Mouse (Mus musculus): Measurements from ENCODE around the gene Olfr554. TPM values are rescaled to one million over a fixed set of nuclear protein-coding genes. Genes with fewer than 3 reads are reported as not detected.
"Not testable (repeated sequence)": the region's sequence is repeated elsewhere in the genome, so short reads cannot be mapped to it uniquely, and the experiment has no call there.

Olfr554 gene
- polyA plus RNA-seq, 2 experiments, result not detected

- Histone ChIP-seq H3K4me1 (ENCODE audit: control insufficient read depth, insufficient read depth, low read length) (no peaks in the 10 kb centered on the region), H3K27me3 (ENCODE audit: control insufficient read depth, insufficient read depth, low read length) (no peaks in the 10 kb centered on the region), H3K27ac (replicated peaks; ENCODE audit: low read depth, low read length) (no peak overlapping the region), H3K4me3 (replicated peaks; ENCODE audit: low read length) (no peak overlapping the region), H3K9me3 (ENCODE audit: control insufficient read depth, low read length) (no peaks in the 10 kb centered on the region), H3K9ac (ENCODE audit: low read depth, low read length, severe bottlenecking) (no peak overlapping the region), H3K4me2 (replicated peaks; ENCODE audit: low read depth, low read length, severe bottlenecking) (no peak overlapping the region), H3K36me3 (ENCODE audit: control insufficient read depth, insufficient read depth, low read length) (no peaks in the 10 kb centered on the region)
- no peak for DNase-seq (ENCODE audit: low spot score)
- ATAC-seq (ENCODE audit: low FRiP score, low read depth), result no peak
- TF ChIP-seq POLR2A (IDR thresholded peaks at IDR 0.05; ENCODE audit: borderline replicate concordance, extremely low read depth, insufficient read depth, insufficient read length), result no peak
- 33% methylated on average over 3 of the region's 3 CpGs for WGBS
These were observed 1.6 kb upstream of the Olfr554 start for GRCm38 (mm10) chr7:102636665-102637064.

- H3K4me1 ChIP-seq (ENCODE audit: control insufficient read depth, insufficient read depth, low read length); H3K9me3 ChIP-seq (ENCODE audit: control insufficient read depth, low read length); H3K4me2 ChIP-seq (replicated peaks; ENCODE audit: low read depth, low read length, severe bottlenecking); DNase-seq (ENCODE audit: low spot score); ATAC-seq (ENCODE audit: low FRiP score, low read depth); H3K4me3 ChIP-seq (replicated peaks; ENCODE audit: low read length); H3K36me3 ChIP-seq (ENCODE audit: control insufficient read depth, insufficient read depth, low read length); H3K27me3 ChIP-seq (ENCODE audit: control insufficient read depth, insufficient read depth, low read length); H3K27ac ChIP-seq (replicated peaks; ENCODE audit: low read depth, low read length); H3K9ac ChIP-seq (ENCODE audit: low read depth, low read length, severe bottlenecking): not testable (repeated sequence)
- WGBS, result 75% methylated on average over 3 of the region's 4 CpGs
These were observed 6.7 kb downstream of the Olfr554 start for GRCm38 (mm10) chr7:102644945-102645344.

DNA sequence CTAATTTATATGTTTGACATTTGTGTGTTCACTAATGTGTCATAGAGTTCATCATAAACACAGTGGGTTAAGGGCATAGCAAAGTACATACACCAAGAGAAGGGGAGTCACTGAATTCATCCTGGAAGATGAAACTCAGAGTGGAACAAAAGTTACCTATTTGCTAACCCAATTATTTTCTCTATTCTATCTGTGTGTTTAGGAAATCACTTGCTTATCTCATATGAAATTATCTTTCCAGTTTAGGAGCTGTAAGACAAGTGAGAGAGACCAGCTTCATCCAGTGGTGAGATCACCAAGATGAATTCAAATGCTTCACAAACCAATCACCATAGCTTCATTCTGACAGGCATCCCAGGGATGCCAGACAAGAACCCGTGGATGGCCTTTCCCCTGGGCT, 20.3 kb downstream of the Olfr554 start, which contains the start of gene Olfr555:
Gene Olfr555 (plus strand): TSS at position 301 of the 400 bp plus-strand sequence.
- no peak for ATAC-seq (ENCODE audit: low FRiP score, low read depth)
- 65% methylated on average over 1 of the region's 1 CpGs for WGBS
- Histone ChIP-seq H3K27me3 (ENCODE audit: control insufficient read depth, insufficient read depth, low read length) (no peaks in the 10 kb centered on the region), H3K4me1 (ENCODE audit: control insufficient read depth, insufficient read depth, low read length) (no peaks in the 10 kb centered on the region), H3K9ac (ENCODE audit: low read depth, low read length, severe bottlenecking) (no peak within 1 kb of the TSS), H3K36me3 (ENCODE audit: control insufficient read depth, insufficient read depth, low read length) (no peaks in the 10 kb centered on the region), H3K4me3 (replicated peaks; ENCODE audit: low read length) (no peak within 1 kb of the TSS), H3K27ac (replicated peaks; ENCODE audit: low read depth, low read length) (no peak within 1 kb of the TSS), H3K4me2 (replicated peaks; ENCODE audit: low read depth, low read length, severe bottlenecking) (no peak within 1 kb of the TSS), H3K9me3 (ENCODE audit: control insufficient read depth, low read length) (no peaks in the 10 kb centered on the region)
- no peak for DNase-seq (ENCODE audit: low spot score)
- no peak for TF ChIP-seq POLR2A (IDR thresholded peaks at IDR 0.05; ENCODE audit: borderline replicate concordance, extremely low read depth, insufficient read depth, insufficient read length)

DNA sequence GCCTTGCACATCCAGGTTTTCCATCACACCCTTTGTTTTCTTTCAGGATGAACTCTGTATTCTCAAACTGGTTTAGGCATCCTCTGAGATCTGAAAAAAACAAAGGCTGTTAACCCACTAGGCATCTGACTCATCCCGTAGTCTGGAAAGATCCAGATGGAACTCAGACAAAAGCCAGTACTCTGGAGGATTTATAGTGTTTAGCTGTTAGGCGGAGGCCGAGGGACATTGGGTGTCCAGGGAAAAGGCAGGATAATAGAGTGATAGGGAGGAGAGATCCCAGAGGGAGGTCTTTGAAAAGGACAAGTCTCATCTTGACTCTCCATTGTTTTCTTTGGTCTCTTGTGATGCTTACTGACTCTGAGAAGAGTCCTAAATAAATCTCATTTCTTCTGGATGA, 26.4 kb downstream of the Olfr554 start, which contains the start of gene Olfr556:
Gene Olfr556 (plus strand): TSS at position 301 of the 400 bp plus-strand sequence.
- H3K9ac ChIP-seq (ENCODE audit: low read depth, low read length, severe bottlenecking), result no peak within 1 kb of the TSS
- no peak within 1 kb of the TSS for H3K4me2 ChIP-seq (replicated peaks; ENCODE audit: low read depth, low read length, severe bottlenecking)
- no peaks in the 10 kb centered on the region for H3K9me3 ChIP-seq (ENCODE audit: control insufficient read depth, low read length)
- no peak within 1 kb of the TSS for H3K4me3 ChIP-seq (replicated peaks; ENCODE audit: low read length)
- H3K4me1 ChIP-seq (ENCODE audit: control insufficient read depth, insufficient read depth, low read length), result no peaks in the 10 kb centered on the region
- no peaks in the 10 kb centered on the region for H3K27me3 ChIP-seq (ENCODE audit: control insufficient read depth, insufficient read depth, low read length)
- no peak within 1 kb of the TSS for H3K27ac ChIP-seq (replicated peaks; ENCODE audit: low read depth, low read length)
- no peaks in the 10 kb centered on the region for H3K36me3 ChIP-seq (ENCODE audit: control insufficient read depth, insufficient read depth, low read length)
- DNase-seq (ENCODE audit: low spot score), result no peak
- TF ChIP-seq POLR2A (IDR thresholded peaks at IDR 0.05; ENCODE audit: borderline replicate concordance, extremely low read depth, insufficient read depth, insufficient read length), result no peak
- no peak for ATAC-seq (ENCODE audit: low FRiP score, low read depth)
- WGBS, result 65% methylated on average over 3 of the region's 3 CpGs

DNA sequence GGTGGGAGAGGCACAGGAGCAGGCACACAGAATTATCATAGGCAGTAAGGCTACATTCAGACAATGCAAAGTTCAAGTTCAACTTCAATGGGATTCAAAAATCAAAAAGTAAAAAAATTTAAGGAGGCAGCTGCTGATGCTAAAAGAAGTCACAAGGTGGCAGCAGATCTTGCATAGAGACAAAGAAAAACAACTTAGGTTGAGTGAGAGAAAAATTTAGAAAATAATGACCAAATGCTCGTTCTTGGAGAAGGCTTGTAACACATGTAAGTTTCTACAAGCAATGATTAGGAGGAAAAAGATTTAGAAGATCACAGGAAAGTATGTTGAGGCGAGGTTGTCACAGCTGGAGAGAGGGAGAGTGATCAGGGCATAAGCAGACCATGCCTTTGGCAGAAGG, 27.1 kb downstream of the Olfr554 start:
- ATAC-seq (ENCODE audit: low FRiP score, low read depth), result no peak

GRCm38 (mm10) chr7:102676225-102676624, 38.0 kb downstream of the Olfr554 start:
- H3K27me3 ChIP-seq (ENCODE audit: control insufficient read depth, insufficient read depth, low read length), result no peaks in the 10 kb centered on the region
- ATAC-seq (ENCODE audit: low FRiP score, low read depth) (no peak), DNase-seq (ENCODE audit: low spot score) (no peak)
- no peaks in the 10 kb centered on the region for H3K9me3 ChIP-seq (ENCODE audit: control insufficient read depth, low read length)
- H3K9ac ChIP-seq (ENCODE audit: low read depth, low read length, severe bottlenecking), result no peak overlapping the region
- no peak for TF ChIP-seq POLR2A (IDR thresholded peaks at IDR 0.05; ENCODE audit: borderline replicate concordance, extremely low read depth, insufficient read depth, insufficient read length)
- 82% methylated on average over 2 of the region's 2 CpGs for WGBS
- no peak overlapping the region for H3K27ac ChIP-seq (replicated peaks; ENCODE audit: low read depth, low read length)
- no peaks in the 10 kb centered on the region for H3K4me1 ChIP-seq (ENCODE audit: control insufficient read depth, insufficient read depth, low read length)
- no peak overlapping the region for H3K4me3 ChIP-seq (replicated peaks; ENCODE audit: low read length)
- H3K36me3 ChIP-seq (ENCODE audit: control insufficient read depth, insufficient read depth, low read length), result 0 out of 2 replicates have a peak, but pooled peaks cover 3% of the 10 kb centered on the region
- no peak overlapping the region for H3K4me2 ChIP-seq (replicated peaks; ENCODE audit: low read depth, low read length, severe bottlenecking)

More for the DNA sequence above, 27.1 kb downstream of the Olfr554 start:
- no peaks in the 10 kb centered on the region for H3K9me3 ChIP-seq (ENCODE audit: control insufficient read depth, low read length)
- no peak overlapping the region for H3K4me3 ChIP-seq (replicated peaks; ENCODE audit: low read length)
- H3K4me1 ChIP-seq (ENCODE audit: control insufficient read depth, insufficient read depth, low read length), result no peaks in the 10 kb centered on the region
- WGBS, result 30% methylated on average over 2 of the region's 2 CpGs
- no peak overlapping the region for H3K27ac ChIP-seq (replicated peaks; ENCODE audit: low read depth, low read length)
- peak; percentile 17 for DNase-seq (ENCODE audit: low spot score)
- no peaks in the 10 kb centered on the region for H3K36me3 ChIP-seq (ENCODE audit: control insufficient read depth, insufficient read depth, low read length)
- H3K9ac ChIP-seq (ENCODE audit: low read depth, low read length, severe bottlenecking), result no peak overlapping the region
- H3K27me3 ChIP-seq (ENCODE audit: control insufficient read depth, insufficient read depth, low read length), result no peaks in the 10 kb centered on the region
- TF ChIP-seq POLR2A (IDR thresholded peaks at IDR 0.05; ENCODE audit: borderline replicate concordance, extremely low read depth, insufficient read depth, insufficient read length), result no peak
- H3K4me2 ChIP-seq (replicated peaks; ENCODE audit: low read depth, low read length, severe bottlenecking), result no peak overlapping the region
